Mouse (Mus musculus) naive thymus-derived CD4-positive, alpha-beta T cell, adult 2 months (primary cell): ENCODE data around the gene Slc41a1.
A peak's percentile ranks its signal among the peaks of the same experiment; 100 is the strongest.
"Not testable (repeated sequence)": the region's sequence is repeated elsewhere in the genome, so short reads cannot be mapped to it uniquely, and the experiment has no call there.

Experiments
- DNase-seq: peaks from one replicate; pipeline ENCODE4 v3.0.0-alpha.2; 2011; ENCODE audit warnings: low read depth

Slc41a1 gene

GRCm38 (mm10) chr1:131827207-131827786, at the start of gene Slc41a1:
Gene Slc41a1 (plus strand): TSS chr1:131827493.
- DNase-seq, result peak; percentile 60

GRCm38 (mm10) chr1:131794591-131794990, 32.7 kb upstream of the Slc41a1 start:
- no peak for DNase-seq

- no peak for DNase-seq
Observed at GRCm38 (mm10) chr1:131795171-131795570, 32.1 kb upstream of the Slc41a1 start.

GRCm38 (mm10) chr1:131797202-131797909, 29.9 kb upstream of the Slc41a1 start, which contains the start of gene Pm20d1:
Gene Pm20d1 (plus strand): TSS chr1:131797381.
- no peak for DNase-seq

GRCm38 (mm10) chr1:131800001-131800400, 27.3 kb upstream of the Slc41a1 start:
- DNase-seq, result no peak

GRCm38 (mm10) chr1:131801071-131801470, 26.2 kb upstream of the Slc41a1 start:
- no peak for DNase-seq

- no peak for DNase-seq
Observed at GRCm38 (mm10) chr1:131802652-131803051, 24.6 kb upstream of the Slc41a1 start.

- no peak for DNase-seq
Observed at GRCm38 (mm10) chr1:131804166-131804565, 23.1 kb upstream of the Slc41a1 start.

- DNase-seq, result no peak
Observed at GRCm38 (mm10) chr1:131808986-131809385, 18.3 kb upstream of the Slc41a1 start.

GRCm38 (mm10) chr1:131809651-131810050, 17.6 kb upstream of the Slc41a1 start:
- no peak for DNase-seq

GRCm38 (mm10) chr1:131811393-131811792, 15.9 kb upstream of the Slc41a1 start:
- DNase-seq, result no peak

- DNase-seq, result no peak
Observed at GRCm38 (mm10) chr1:131812006-131812405, 15.3 kb upstream of the Slc41a1 start.

GRCm38 (mm10) chr1:131812631-131813295, 14.5 kb upstream of the Slc41a1 start:
- no peak for DNase-seq

- no peak for DNase-seq
Observed at GRCm38 (mm10) chr1:131813731-131814130, 13.6 kb upstream of the Slc41a1 start.

- DNase-seq, result peak; percentile 23
Observed at GRCm38 (mm10) chr1:131814191-131814590, 13.1 kb upstream of the Slc41a1 start.

- no peak for DNase-seq
Observed at GRCm38 (mm10) chr1:131816886-131817285, 10.4 kb upstream of the Slc41a1 start.

GRCm38 (mm10) chr1:131820353-131820752, 6.9 kb upstream of the Slc41a1 start:
- not testable (repeated sequence) for DNase-seq

GRCm38 (mm10) chr1:131820887-131821328, 6.4 kb upstream of the Slc41a1 start:
- DNase-seq, result no peak

GRCm38 (mm10) chr1:131822292-131822691, 5.0 kb upstream of the Slc41a1 start:
- DNase-seq, result no peak

- no peak for DNase-seq
Observed at GRCm38 (mm10) chr1:131822856-131823492, 4.3 kb upstream of the Slc41a1 start.

- no peak for DNase-seq
Observed at GRCm38 (mm10) chr1:131823563-131823962, 3.7 kb upstream of the Slc41a1 start.

GRCm38 (mm10) chr1:131824528-131825181, 2.6 kb upstream of the Slc41a1 start:
- no peak for DNase-seq
